Mouse (Mus musculus): Measurements from ENCODE around the gene Srd5a2. TPM values are rescaled to one million over a fixed set of nuclear protein-coding genes. Genes with fewer than 3 reads are reported as not detected.

Gene Srd5a2
- polyA plus RNA-seq, 1 experiment = 0.11 TPM

GRCm38 (mm10) chr17:74008680-74009079 lies 39.0 kb downstream of the Srd5a2 start:
- 89% methylated on average over 4 of the region's 4 CpGs for WGBS
- no peaks in the 10 kb centered on the region for H3K4me1 ChIP-seq (replicated peaks; ENCODE audit: control insufficient read depth, insufficient read depth, low read length)
- DNase-seq = no peak
- no peak overlapping the region for H3K27ac ChIP-seq (ENCODE audit: control insufficient read depth, insufficient read depth, low read length)
- no peak overlapping the region for H3K4me3 ChIP-seq (ENCODE audit: control insufficient read depth, insufficient read depth, low read length)
- H3K27me3 ChIP-seq (ENCODE audit: control insufficient read depth, insufficient read depth, low read length) = no peaks in the 10 kb centered on the region
- no peaks in the 10 kb centered on the region for H3K36me3 ChIP-seq (ENCODE audit: control insufficient read depth, insufficient read depth, low read length)
- TF ChIP-seq CTCF (IDR thresholded peaks at IDR 0.05; ENCODE audit: borderline replicate concordance, control insufficient read depth, extremely low read depth, insufficient read depth, low read length, poor library complexity) (no peak), POLR2A (IDR thresholded peaks at IDR 0.05; ENCODE audit: control insufficient read depth, extremely low read depth, insufficient read depth, low read length, poor library complexity) (no peak)

- Histone ChIP-seq H3K4me3 (ENCODE audit: control insufficient read depth, insufficient read depth, low read length) (no peak overlapping the region), H3K27me3 (ENCODE audit: control insufficient read depth, insufficient read depth, low read length) (no peaks in the 10 kb centered on the region), H3K4me1 (replicated peaks; ENCODE audit: control insufficient read depth, insufficient read depth, low read length) (no peaks in the 10 kb centered on the region), H3K27ac (ENCODE audit: control insufficient read depth, insufficient read depth, low read length) (no peak overlapping the region), H3K36me3 (ENCODE audit: control insufficient read depth, insufficient read depth, low read length) (no peaks in the 10 kb centered on the region)
- DNase-seq = no peak
- no peak for TF ChIP-seq POLR2A (IDR thresholded peaks at IDR 0.05; ENCODE audit: control insufficient read depth, extremely low read depth, insufficient read depth, low read length, poor library complexity)
- no peak for TF ChIP-seq CTCF (IDR thresholded peaks at IDR 0.05; ENCODE audit: borderline replicate concordance, control insufficient read depth, extremely low read depth, insufficient read depth, low read length, poor library complexity)
- 87% methylated on average over 8 of the region's 8 CpGs for WGBS
Observed at GRCm38 (mm10) chr17:74007001-74007400, 40.7 kb downstream of the Srd5a2 start.

GRCm38 (mm10) chr17:74002396-74002795 lies 45.3 kb downstream of the Srd5a2 start:
- Histone ChIP-seq H3K27ac (ENCODE audit: control insufficient read depth, insufficient read depth, low read length) (no peak overlapping the region), H3K27me3 (ENCODE audit: control insufficient read depth, insufficient read depth, low read length) (no peaks in the 10 kb centered on the region), H3K4me3 (ENCODE audit: control insufficient read depth, insufficient read depth, low read length) (no peak overlapping the region), H3K4me1 (replicated peaks; ENCODE audit: control insufficient read depth, insufficient read depth, low read length) (no peaks in the 10 kb centered on the region), H3K36me3 (ENCODE audit: control insufficient read depth, insufficient read depth, low read length) (no peaks in the 10 kb centered on the region)
- WGBS = 91% methylated on average over 2 of the region's 2 CpGs
- TF ChIP-seq POLR2A (IDR thresholded peaks at IDR 0.05; ENCODE audit: control insufficient read depth, extremely low read depth, insufficient read depth, low read length, poor library complexity) (no peak), CTCF (IDR thresholded peaks at IDR 0.05; ENCODE audit: borderline replicate concordance, control insufficient read depth, extremely low read depth, insufficient read depth, low read length, poor library complexity) (no peak)
- no peak for DNase-seq

DNA sequence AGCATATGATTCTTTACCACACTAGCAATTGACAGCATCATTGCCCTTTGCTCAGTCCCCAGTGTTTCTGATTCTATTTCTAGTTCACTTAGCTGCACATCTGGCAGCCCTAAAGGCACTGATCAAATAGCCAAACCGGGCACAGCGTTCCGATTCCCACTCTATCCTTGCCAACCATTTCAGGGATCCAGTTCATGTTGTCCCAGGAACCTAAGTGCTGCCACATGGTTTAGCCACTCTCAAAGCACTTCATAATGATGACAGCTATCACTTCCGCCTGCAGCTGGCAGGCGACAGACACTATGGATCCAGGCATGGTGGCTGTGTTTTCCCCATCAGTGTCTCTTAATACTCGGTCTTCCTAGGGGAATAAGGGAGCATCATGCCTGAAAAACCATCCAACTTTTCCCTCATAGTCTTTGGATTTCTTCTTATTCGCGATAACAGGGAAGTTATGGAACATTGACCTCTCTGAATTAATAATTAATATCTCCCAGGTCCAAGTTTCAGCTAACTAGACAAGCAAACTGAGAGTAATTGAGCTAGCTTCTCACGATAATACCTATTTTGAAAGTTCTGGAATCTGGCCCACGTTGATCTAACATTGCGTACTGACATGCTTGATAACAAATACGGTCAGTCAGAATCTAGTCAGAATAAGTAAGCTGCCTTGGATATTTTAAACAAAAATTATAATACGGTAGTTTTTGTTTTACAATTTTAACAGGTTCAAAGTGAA lies 51.6 kb downstream of the Srd5a2 start:
- Histone ChIP-seq H3K36me3 (ENCODE audit: control insufficient read depth, insufficient read depth, low read length) (no peaks in the 10 kb centered on the region), H3K27ac (ENCODE audit: control insufficient read depth, insufficient read depth, low read length) (no peak overlapping the region), H3K4me3 (ENCODE audit: control insufficient read depth, insufficient read depth, low read length) (no peak overlapping the region), H3K4me1 (replicated peaks; ENCODE audit: control insufficient read depth, insufficient read depth, low read length) (no peaks in the 10 kb centered on the region), H3K27me3 (ENCODE audit: control insufficient read depth, insufficient read depth, low read length) (no peaks in the 10 kb centered on the region)
- DNase-seq = no peak
- WGBS = 96% methylated on average over 13 of the region's 13 CpGs
- TF ChIP-seq CTCF (IDR thresholded peaks at IDR 0.05; ENCODE audit: borderline replicate concordance, control insufficient read depth, extremely low read depth, insufficient read depth, low read length, poor library complexity) (no peak), POLR2A (IDR thresholded peaks at IDR 0.05; ENCODE audit: control insufficient read depth, extremely low read depth, insufficient read depth, low read length, poor library complexity) (no peak)

DNA sequence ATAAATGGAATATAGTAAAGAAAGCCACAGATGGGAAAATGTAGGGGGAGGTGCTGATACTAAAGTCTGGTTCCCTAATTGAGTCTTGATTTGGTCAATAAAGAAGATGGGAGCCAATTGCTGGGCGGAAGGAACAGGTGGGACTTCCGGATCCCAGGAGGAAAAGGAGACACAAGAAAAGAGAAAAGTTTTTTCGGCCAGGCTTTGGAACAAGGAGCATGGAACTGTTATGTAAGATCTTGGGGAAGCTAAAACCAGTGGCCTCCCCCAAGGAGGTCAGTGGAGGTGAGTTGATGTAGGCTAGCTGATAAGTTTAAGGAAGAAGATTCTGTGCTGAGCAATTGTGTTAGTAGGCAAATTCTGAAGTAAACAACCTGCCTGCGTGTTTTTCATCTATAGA lies 56.5 kb downstream of the Srd5a2 start:
- Histone ChIP-seq H3K36me3 (ENCODE audit: control insufficient read depth, insufficient read depth, low read length) (no peaks in the 10 kb centered on the region), H3K4me1 (replicated peaks; ENCODE audit: control insufficient read depth, insufficient read depth, low read length) (no peaks in the 10 kb centered on the region), H3K4me3 (ENCODE audit: control insufficient read depth, insufficient read depth, low read length) (no peak overlapping the region), H3K27me3 (ENCODE audit: control insufficient read depth, insufficient read depth, low read length) (no peaks in the 10 kb centered on the region), H3K27ac (ENCODE audit: control insufficient read depth, insufficient read depth, low read length) (no peak overlapping the region)
- WGBS = 96% methylated on average over 4 of the region's 4 CpGs
- no peak for DNase-seq
- no peak for TF ChIP-seq POLR2A (IDR thresholded peaks at IDR 0.05; ENCODE audit: control insufficient read depth, extremely low read depth, insufficient read depth, low read length, poor library complexity)
- TF ChIP-seq CTCF (IDR thresholded peaks at IDR 0.05; ENCODE audit: borderline replicate concordance, control insufficient read depth, extremely low read depth, insufficient read depth, low read length, poor library complexity) = no peak

DNA sequence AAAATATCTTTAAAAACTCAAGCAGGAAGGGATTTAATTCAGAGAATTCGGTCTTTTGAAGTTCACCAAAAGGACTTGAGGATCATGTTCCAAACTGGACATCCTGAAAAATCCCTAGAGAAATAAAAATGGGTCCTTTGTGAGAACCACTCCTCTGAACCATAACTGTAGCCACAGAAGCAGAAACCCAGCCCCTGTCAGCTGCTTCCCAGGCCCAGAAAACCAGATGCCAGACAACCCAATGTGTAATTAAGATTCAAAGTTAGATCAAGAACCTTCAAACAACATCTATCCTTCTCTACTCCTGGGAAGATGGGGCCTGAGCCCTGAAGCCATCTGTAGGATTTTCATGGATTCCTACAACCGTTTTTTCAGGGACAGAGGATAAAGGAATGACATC lies 61.1 kb downstream of the Srd5a2 start:
- Histone ChIP-seq H3K36me3 (ENCODE audit: control insufficient read depth, insufficient read depth, low read length) (no peaks in the 10 kb centered on the region), H3K27ac (ENCODE audit: control insufficient read depth, insufficient read depth, low read length) (no peak overlapping the region), H3K27me3 (ENCODE audit: control insufficient read depth, insufficient read depth, low read length) (no peaks in the 10 kb centered on the region), H3K4me3 (ENCODE audit: control insufficient read depth, insufficient read depth, low read length) (no peak overlapping the region), H3K4me1 (replicated peaks; ENCODE audit: control insufficient read depth, insufficient read depth, low read length) (no peaks in the 10 kb centered on the region)
- 88% methylated on average over 2 of the region's 2 CpGs for WGBS
- DNase-seq = no peak
- TF ChIP-seq CTCF (IDR thresholded peaks at IDR 0.05; ENCODE audit: borderline replicate concordance, control insufficient read depth, extremely low read depth, insufficient read depth, low read length, poor library complexity) (no peak), POLR2A (IDR thresholded peaks at IDR 0.05; ENCODE audit: control insufficient read depth, extremely low read depth, insufficient read depth, low read length, poor library complexity) (no peak)

All from thymus, adult 2 months (tissue).